Mouse (Mus musculus) embryo, embryonic 11.5 days (tissue): ENCODE results near the gene Btg2.
A peak's percentile ranks its signal among the peaks of the same experiment; 100 is the strongest.

ENCODE experiments used
- DNase-seq: peaks from one replicate; pipeline ENCODE4 v3.0.0-alpha.2; 2012; ENCODE audit warnings: low read depth, low spot score

The Btg2 gene

DNA sequence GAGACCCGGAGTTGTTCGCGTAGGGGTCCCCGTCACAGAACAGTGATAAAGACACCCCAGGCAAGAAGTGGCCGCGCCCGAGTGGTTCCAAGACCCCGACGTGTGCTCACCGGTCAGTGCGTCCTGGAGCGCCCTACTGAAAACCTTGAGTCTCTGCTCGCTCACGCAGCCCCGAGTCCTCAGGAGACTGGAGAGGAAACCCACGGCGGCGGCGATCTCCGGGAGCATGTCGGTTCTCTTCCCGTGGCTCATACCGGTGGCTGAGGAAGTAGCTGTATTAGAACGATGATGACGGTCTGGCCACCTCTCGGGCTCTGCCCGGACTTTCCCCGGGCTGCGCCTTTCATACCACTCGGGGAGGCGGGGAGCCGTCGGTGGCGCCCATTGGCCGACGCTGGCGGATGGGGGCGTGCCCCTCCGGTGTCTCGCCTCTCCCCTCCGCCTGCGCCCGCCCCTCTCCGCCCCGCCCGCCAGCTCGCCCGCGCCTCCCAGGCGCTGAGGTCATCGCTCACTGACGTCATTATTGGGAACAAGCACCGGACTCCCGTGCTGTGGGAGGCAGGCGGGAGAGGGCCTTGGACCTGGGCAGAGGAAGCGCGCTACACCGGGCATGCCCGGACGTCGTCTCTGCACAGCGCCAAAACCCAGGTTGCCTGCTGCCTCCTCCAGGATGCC lies at the start of gene Btg2:
Btg2 (minus strand) TSS at position 319 of the 675 bp plus-strand sequence.
- peak; percentile 97 for DNase-seq

- DNase-seq, result peak; percentile 32
Observed at GRCm38 (mm10) chr1:134122195-134122594, 43.3 kb upstream of the Btg2 start.

- DNase-seq, result peak; percentile 75
Observed at GRCm38 (mm10) chr1:134120179-134120578, 41.3 kb upstream of the Btg2 start.

- DNase-seq, result no peak
Observed at GRCm38 (mm10) chr1:134117110-134117509, 38.2 kb upstream of the Btg2 start.

GRCm38 (mm10) chr1:134115424-134115823 lies 36.5 kb upstream of the Btg2 start:
- no peak for DNase-seq

GRCm38 (mm10) chr1:134114730-134115129 lies 35.8 kb upstream of the Btg2 start:
- no peak for DNase-seq

DNA sequence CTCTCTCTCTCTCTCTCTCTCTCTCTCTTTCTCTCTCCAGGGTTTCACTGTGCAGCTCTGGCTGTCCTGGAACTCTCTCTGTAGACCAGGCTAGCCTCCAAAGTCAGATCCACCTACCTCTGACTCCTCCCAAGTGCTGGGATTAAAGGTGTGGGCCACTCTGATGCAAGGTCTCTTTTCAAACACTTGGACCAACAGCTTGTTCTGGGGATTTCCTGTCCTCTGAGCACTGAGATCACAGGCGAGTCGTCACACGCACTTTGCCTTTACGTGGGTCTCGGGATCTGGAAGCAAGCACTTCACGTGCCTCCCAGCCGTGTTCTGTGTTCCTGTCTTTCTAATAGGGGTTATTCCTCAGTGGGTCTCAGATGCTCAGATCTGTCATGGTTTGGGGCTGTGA lies 35.1 kb upstream of the Btg2 start:
- no peak for DNase-seq

- DNase-seq, result no peak
Observed at GRCm38 (mm10) chr1:134113560-134113959, 34.6 kb upstream of the Btg2 start.

- DNase-seq, result no peak
Observed at GRCm38 (mm10) chr1:134110979-134111378, 32.1 kb upstream of the Btg2 start, which contains the start of gene Chit1. Chit1 (plus strand) TSS chr1:134111242.

GRCm38 (mm10) chr1:134110449-134110848 lies 31.5 kb upstream of the Btg2 start:
- DNase-seq, result no peak

GRCm38 (mm10) chr1:134110015-134110414 lies 31.1 kb upstream of the Btg2 start:
- no peak for DNase-seq

GRCm38 (mm10) chr1:134107777-134108176 lies 28.9 kb upstream of the Btg2 start:
- DNase-seq, result no peak

DNA sequence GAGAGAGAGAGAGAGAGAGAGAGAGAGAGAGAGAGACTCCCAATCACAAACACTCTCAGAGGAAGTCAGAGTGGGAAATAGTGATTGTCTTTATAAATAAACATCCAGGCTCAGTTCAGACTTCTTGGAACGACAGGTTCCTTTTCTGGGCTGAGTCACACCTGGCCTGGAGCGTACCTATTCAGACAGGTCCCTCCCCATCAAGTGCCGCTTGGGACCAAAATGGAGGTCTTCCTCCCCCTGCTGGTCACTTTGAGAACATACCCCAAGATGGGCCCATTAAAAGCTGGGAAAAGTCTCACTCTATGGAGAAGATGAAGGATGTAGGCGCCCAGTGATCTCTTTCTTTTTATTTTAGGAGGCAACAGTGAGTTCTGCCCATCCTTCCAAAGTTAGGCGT lies 27.8 kb upstream of the Btg2 start:
- DNase-seq, result no peak

DNA sequence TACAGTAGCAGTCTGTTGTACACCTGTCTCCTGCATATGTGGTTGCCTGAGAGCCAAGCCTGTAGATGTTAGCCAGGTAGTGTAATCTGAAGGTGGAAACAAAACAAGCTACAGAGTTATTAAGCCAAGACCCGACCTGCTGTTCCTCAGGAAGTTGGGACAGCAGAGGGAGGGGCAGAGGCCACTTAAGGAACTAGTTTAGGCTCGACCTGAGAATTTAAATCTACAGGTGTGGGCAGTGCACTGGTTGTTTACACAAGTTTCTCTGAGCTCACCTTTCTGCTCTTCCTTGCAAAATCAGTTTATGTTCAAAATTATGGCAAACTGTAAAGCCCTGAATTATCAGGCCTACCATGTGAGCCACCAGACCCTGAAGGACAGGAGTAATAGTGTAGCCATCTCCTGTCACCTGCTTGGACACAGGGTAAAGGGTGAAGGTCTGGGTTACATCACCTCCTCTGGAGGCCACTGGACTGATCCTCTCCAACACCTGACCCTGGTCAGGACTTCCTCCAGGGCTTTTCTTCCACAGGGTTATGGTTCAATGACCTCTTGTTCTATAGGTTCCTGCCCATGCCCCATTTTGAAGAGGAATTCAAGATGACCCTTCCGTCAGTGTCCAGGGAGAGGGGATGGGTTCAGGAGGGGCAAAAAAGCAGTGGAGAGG lies 27.0 kb upstream of the Btg2 start:
- no peak for DNase-seq

GRCm38 (mm10) chr1:134105043-134105763 lies 26.3 kb upstream of the Btg2 start:
- DNase-seq, result no peak

DNA sequence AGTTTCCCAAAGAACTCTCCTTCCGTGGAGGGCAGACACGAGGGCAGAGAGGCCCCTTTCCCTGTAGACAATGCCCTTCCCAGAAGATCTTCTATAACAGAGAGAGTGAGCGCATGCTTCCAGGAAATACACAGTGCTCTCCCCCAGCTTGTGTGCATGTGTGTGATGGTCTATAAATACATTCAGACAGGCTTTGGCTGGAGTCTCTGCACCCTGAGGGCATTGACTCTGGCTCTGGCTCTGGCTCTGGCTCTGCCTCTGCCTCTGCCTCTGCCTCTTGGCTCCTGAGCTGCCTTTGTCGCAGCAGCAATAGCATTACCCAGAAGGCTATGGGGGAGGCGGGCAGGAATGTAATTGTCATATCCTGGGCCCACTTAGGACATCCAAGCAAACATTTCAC lies 24.9 kb upstream of the Btg2 start:
- no peak for DNase-seq

DNA sequence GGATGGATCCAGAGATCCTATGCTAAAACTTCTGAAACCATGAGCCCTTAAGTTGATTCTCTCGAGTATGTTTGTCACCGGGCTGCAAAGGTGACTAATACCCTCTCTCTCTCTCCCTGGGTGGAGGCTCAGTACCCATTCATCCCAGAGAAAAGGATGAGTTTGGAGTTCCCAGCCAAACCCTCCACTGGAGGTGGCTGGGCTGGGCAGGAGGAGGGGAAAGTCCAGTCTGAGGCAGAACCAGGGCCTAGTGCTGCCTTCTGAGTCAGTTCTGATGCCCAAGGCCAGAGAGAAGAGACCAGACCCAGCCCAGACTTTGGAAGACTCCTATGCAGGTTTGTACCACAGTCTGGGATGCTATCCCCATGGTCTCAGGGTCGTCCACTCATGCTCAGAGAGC lies 22.7 kb upstream of the Btg2 start:
- no peak for DNase-seq

- DNase-seq, result no peak
Observed at GRCm38 (mm10) chr1:134100928-134101327, 22.0 kb upstream of the Btg2 start.

GRCm38 (mm10) chr1:134100401-134100800 lies 21.5 kb upstream of the Btg2 start:
- DNase-seq, result no peak

DNA sequence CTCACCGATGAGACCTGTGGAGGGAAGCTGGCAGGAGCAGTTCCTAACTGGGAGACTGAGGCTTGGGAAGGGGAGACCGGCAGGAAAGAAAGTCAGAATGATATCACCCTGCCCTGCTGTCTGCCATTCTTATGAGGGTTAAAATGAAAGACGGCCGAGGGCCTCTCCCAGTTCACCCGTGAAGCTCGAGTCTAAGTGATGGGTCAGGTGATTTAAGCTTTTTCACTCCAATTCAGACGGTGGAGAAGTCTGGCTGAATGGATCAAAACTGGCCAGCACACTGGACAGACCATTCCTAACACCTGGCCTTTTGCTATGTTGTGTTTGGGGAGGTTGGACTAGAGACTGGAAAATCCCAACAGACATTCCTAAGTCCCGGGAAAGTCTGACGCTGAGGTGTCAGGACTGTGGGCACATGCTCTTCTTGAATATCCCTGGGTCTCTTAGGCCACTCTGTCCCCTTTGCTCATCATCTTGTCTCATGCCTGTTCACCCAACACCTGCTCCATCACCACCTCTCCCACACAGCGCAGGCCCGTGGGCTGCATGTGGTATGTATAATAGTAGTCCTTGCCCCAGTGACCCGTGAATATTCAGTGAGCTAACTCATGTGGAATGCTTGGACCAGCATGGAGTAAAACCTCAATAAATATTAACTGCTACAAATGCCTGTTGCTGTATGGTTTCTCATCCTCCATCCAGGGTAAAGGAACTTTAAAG lies 20.8 kb upstream of the Btg2 start:
- no peak for DNase-seq

GRCm38 (mm10) chr1:134098726-134099515 lies 20.0 kb upstream of the Btg2 start:
- DNase-seq, result peak; percentile 68
